Mouse (Mus musculus) hindbrain, embryonic 14.5 days (tissue): ENCODE results near the gene Zpr1. TPM values are rescaled to one million over a fixed set of nuclear protein-coding genes. Genes with fewer than 3 reads are reported as not detected.
A peak's percentile ranks its signal among the peaks of the same experiment; 100 is the strongest.

Experiments
- ATAC-seq: fragments of 200-750 bp; cut with Nextera tagmentation; 2 replicates; pipeline ENCODE4 v1.8.0; 2017; ENCODE audit warnings: moderate number of reproducible peaks, mild to moderate bottlenecking, moderate TSS enrichment, moderate library complexity; ENCODE audit not compliant: low FRiP score
- DNase-seq: peaks from one replicate; pipeline ENCODE4 v3.0.0-alpha.2; 2015; ENCODE audit warnings: low spot score
- H3K27ac ChIP-seq: fragments of 300-500 bp; sonication (generic); 2 replicates; pipeline ENCODE4 v1.5.1; 2014; ENCODE audit warnings: mild to moderate bottlenecking, moderate library complexity
- H3K27me3 ChIP-seq: fragments of 300-500 bp; sonication (generic); 2 replicates; pipeline ENCODE4 v1.6.1; 2014; ENCODE audit warnings: mild to moderate bottlenecking, low read length, mixed read lengths; ENCODE audit not compliant: control insufficient read depth, insufficient read depth
- H3K36me3 ChIP-seq: fragments of 300-500 bp; sonication (generic); replicated peaks from 2 replicates; pipeline ENCODE4 v1.6.1; 2014; ENCODE audit not compliant: control insufficient read depth, insufficient read depth
- H3K4me1 ChIP-seq: fragments of 300-500 bp; sonication (generic); replicated peaks from 2 replicates; pipeline ENCODE4 v1.6.1; 2014; ENCODE audit warnings: antibody characterized with exemption, low read length, mixed read lengths; ENCODE audit not compliant: control insufficient read depth, insufficient read depth
- H3K4me2 ChIP-seq: fragments of 300-500 bp; sonication (generic); replicated peaks from 2 replicates; pipeline ENCODE4 v1.6.1; 2014; ENCODE audit warnings: mild to moderate bottlenecking, moderate library complexity
- H3K4me3 ChIP-seq: fragments of 300-500 bp; sonication (generic); replicated peaks from 2 replicates; pipeline ENCODE4 v1.5.1; 2014; ENCODE audit warnings: mild to moderate bottlenecking, low read length
- H3K9ac ChIP-seq: fragments of 300-500 bp; sonication (generic); 2 replicates; pipeline ENCODE4 v1.6.1; 2014
- H3K9me3 ChIP-seq: fragments of 300-500 bp; sonication (generic); 2 replicates; pipeline ENCODE4 v1.6.1; 2016; ENCODE audit warnings: low read length; ENCODE audit not compliant: control insufficient read depth
- WGBS: fragments of 180-500 bp; shearing (Covaris S2); extraction: QIAGEN DNeasy Blood & Tissue Kit; methylation state at CpG from one replicate; pipeline ENCODE4 v1.1.7; 2014; 5-methylcytosine and 5-hydroxymethylcytosine counted together
- polyA plus RNA-seq: library from polyadenylated mRNA; unstranded; fragments of >200 nt; fragmentation: Nextera tagmentation; extraction: Ambion mirVana; gene quantifications from 2 replicates; pipeline ENCODE4 v1.2.1, GENCODE M21; 2014

The Zpr1 gene
- polyA plus RNA-seq, 1 experiment from 2014 or later = 54.3 TPM

GRCm38 (mm10) chr9:46256658-46257385 is 16.0 kb upstream of the Zpr1 start:
- Histone ChIP-seq H3K4me2 (no peak overlapping the region), H3K4me3 (no peak overlapping the region), H3K36me3 (no peaks in the 10 kb centered on the region), H3K4me1 (no peaks in the 10 kb centered on the region), H3K9me3 (no peaks in the 10 kb centered on the region), H3K9ac (no peak overlapping the region), H3K27ac (no peak overlapping the region), H3K27me3 (no peaks in the 10 kb centered on the region)
- DNase-seq (no peak), ATAC-seq (no peak)
- 88% methylated on average over 10 of the region's 10 CpGs for WGBS

GRCm38 (mm10) chr9:46257546-46257945 is 15.3 kb upstream of the Zpr1 start:
- Histone ChIP-seq H3K4me3 (no peak overlapping the region), H3K9me3 (no peaks in the 10 kb centered on the region), H3K4me1 (no peaks in the 10 kb centered on the region), H3K4me2 (no peak overlapping the region), H3K9ac (no peak overlapping the region), H3K27ac (no peak overlapping the region), H3K36me3 (no peaks in the 10 kb centered on the region), H3K27me3 (no peaks in the 10 kb centered on the region)
- ATAC-seq (no peak), DNase-seq (no peak)
- 90% methylated on average over 3 of the region's 3 CpGs for WGBS

GRCm38 (mm10) chr9:46259111-46259510 is 13.8 kb upstream of the Zpr1 start:
- WGBS = 89% methylated on average over 6 of the region's 6 CpGs
- ATAC-seq = no peak

GRCm38 (mm10) chr9:46261131-46261530 is 11.7 kb upstream of the Zpr1 start:
- DNase-seq (no peak), ATAC-seq (no peak)
- WGBS = 91% methylated on average over 7 of the region's 7 CpGs
- Histone ChIP-seq H3K27ac (no peak overlapping the region), H3K9me3 (no peaks in the 10 kb centered on the region), H3K27me3 (no peaks in the 10 kb centered on the region), H3K4me3 (no peak overlapping the region), H3K4me2 (no peak overlapping the region), H3K9ac (no peak overlapping the region), H3K4me1 (no peaks in the 10 kb centered on the region), H3K36me3 (no peaks in the 10 kb centered on the region)

More at GRCm38 (mm10) chr9:46259111-46259510, 13.8 kb upstream of the Zpr1 start:
- Histone ChIP-seq H3K4me1 (no peaks in the 10 kb centered on the region), H3K4me2 (no peak overlapping the region), H3K4me3 (no peak overlapping the region), H3K27me3 (no peaks in the 10 kb centered on the region), H3K9me3 (no peaks in the 10 kb centered on the region), H3K27ac (no peak overlapping the region), H3K36me3 (no peaks in the 10 kb centered on the region), H3K9ac (no peak overlapping the region)
- no peak for DNase-seq

DNA sequence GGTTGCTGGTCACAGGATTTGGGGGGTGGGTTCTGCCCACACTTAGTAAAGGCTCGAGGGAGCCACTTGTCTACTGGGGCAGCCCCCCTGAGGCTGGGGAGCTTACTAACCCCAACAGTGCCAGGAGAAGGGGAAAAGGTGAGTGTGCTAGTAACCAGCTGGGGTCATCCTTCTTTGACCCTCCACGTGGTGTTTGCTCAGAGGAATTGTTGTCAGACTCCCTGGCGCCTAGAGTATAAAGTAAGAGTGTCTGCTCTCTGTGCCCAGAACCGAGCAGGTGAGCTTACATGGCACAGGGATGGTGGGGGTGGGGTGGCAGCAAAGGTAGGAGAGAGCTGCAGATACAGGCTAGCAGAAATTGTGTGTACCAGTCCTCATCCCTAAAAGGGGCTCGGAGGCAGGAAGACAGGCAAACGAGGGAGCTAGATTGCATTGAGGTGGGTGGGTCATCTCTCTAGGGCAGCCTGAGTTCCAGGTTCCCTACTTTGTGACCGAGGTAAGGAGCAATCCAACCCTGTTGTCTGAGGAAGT is 4.5 kb upstream of the Zpr1 start, which contains the start of gene Apoa5:
TSS of gene Apoa5 (plus strand) at position 291 of the 531 bp plus-strand sequence.
- Histone ChIP-seq H3K27ac (no peak within 1 kb of the TSS), H3K4me1 (no peaks in the 10 kb centered on the region)
- 65% methylated on average over 7 of the region's 7 CpGs for WGBS

GRCm38 (mm10) chr9:46269125-46269524 is 3.7 kb upstream of the Zpr1 start:
- Histone ChIP-seq H3K27ac (no peak overlapping the region), H3K4me2 (no peak overlapping the region), H3K4me1 (no peaks in the 10 kb centered on the region; the same call in 1 of the 2 replicates), H3K36me3 (no peaks in the 10 kb centered on the region), H3K27me3 (0 out of 2 replicates have a peak, but pooled peaks cover 5% of the 10 kb centered on the region), H3K4me3 (no peak overlapping the region), H3K9me3 (no peaks in the 10 kb centered on the region), H3K9ac (no peak overlapping the region)
- WGBS = 87% methylated on average over 5 of the region's 5 CpGs
- no peak for ATAC-seq
- DNase-seq = no peak

More for the DNA sequence above, 4.5 kb upstream of the Zpr1 start, which contains the start of gene Apoa5:
- Histone ChIP-seq H3K27me3 (0 out of 2 replicates have a peak, but pooled peaks cover 5% of the 10 kb centered on the region), H3K4me2 (no peak within 1 kb of the TSS), H3K36me3 (no peaks in the 10 kb centered on the region), H3K9ac (no peak within 1 kb of the TSS), H3K4me3 (no peak within 1 kb of the TSS), H3K9me3 (no peaks in the 10 kb centered on the region)
- DNase-seq = no peak
- no peak for ATAC-seq

DNA sequence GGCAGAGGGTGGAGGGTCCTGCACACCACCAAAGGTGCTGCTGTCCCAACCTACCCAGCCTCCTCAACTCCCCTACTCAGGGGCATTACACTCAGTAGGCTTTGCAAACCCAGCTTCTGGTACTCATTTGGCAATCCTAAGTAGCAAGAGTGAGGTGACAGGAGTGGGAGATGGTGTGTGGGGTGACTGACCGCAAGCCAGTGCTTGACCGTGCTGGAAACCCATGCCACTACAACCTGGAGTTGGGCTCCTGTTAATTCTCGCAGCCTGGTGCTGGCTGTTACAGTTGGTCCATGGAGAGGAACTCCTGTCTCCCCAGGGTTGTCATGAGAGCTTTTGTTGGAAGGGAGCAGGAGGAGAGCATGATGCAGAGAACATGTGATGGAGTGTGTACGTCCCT is 2.1 kb upstream of the Zpr1 start:
- DNase-seq (no peak), ATAC-seq (no peak)
- Histone ChIP-seq H3K4me3 (no peak overlapping the region), H3K9ac (no peak overlapping the region), H3K4me2 (no peak overlapping the region), H3K36me3 (peaks cover 11% of the 10 kb centered on the region), H3K27me3 (0 out of 2 replicates have a peak, but pooled peaks cover 5% of the 10 kb centered on the region), H3K27ac (no peak overlapping the region), H3K4me1 (no peaks in the 10 kb centered on the region; the same call in 1 of the 2 replicates), H3K9me3 (no peaks in the 10 kb centered on the region)
- WGBS = 93% methylated on average over 4 of the region's 4 CpGs

DNA sequence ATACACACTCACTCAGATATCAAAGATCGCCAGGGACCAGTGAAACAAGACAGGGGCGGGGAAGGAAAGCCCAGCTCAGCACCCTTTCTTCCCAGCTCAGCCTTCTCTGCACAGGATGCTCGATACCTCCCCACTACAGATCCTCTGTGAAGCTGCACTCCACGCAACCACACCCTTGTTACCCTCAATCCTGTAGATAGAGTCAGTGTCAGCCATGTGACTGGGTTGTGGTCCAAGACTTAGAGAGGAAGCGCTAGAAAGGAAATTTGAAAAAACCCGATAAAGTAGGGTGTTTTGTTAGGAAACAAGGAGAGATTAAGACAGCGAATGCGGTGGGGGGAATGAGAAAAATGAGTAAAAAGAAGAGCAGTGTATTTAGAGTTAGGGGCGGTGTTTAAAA is 794 bp upstream of the Zpr1 start:
- Histone ChIP-seq H3K4me3 (no peak overlapping the region), H3K9me3 (no peaks in the 10 kb centered on the region), H3K36me3 (peaks cover 24% of the 10 kb centered on the region), H3K27me3 (0 out of 2 replicates have a peak, but pooled peaks cover 5% of the 10 kb centered on the region), H3K4me2 (peak overlapping the region; percentile 85), H3K4me1 (no peaks in the 10 kb centered on the region; the same call in 1 of the 2 replicates), H3K27ac (no peak overlapping the region), H3K9ac (no peak overlapping the region)
- ATAC-seq (no peak), DNase-seq (no peak)
- WGBS = 89% methylated on average over 9 of the region's 9 CpGs

GRCm38 (mm10) chr9:46274494-46274893 is 1.6 kb downstream of the Zpr1 start:
- no peaks in the 10 kb centered on the region for H3K9me3 ChIP-seq
- H3K4me1 ChIP-seq = no peaks in the 10 kb centered on the region; the same call in 1 of the 2 replicates
- ATAC-seq (no peak), DNase-seq (no peak)
- WGBS = 96% methylated on average over 9 of the region's 9 CpGs
- 0 out of 2 replicates have a peak, but pooled peaks cover 5% of the 10 kb centered on the region for H3K27me3 ChIP-seq
- H3K4me3 ChIP-seq = no peak overlapping the region
- no peak overlapping the region for H3K27ac ChIP-seq
- H3K4me2 ChIP-seq = no peak overlapping the region
- H3K36me3 ChIP-seq = peaks cover 46% of the 10 kb centered on the region
- H3K9ac ChIP-seq = no peak overlapping the region
